Mouse (Mus musculus) embryonic facial prominence, embryonic 15.5 days (tissue): ENCODE data around the gene Mycbp2. TPM values are rescaled to one million over a fixed set of nuclear protein-coding genes. Genes with fewer than 3 reads are reported as not detected.

Source experiments
- ATAC-seq: fragments of 200-750 bp; cut with Nextera tagmentation; 2 replicates; pipeline ENCODE4 v1.8.0; 2017; ENCODE audit warnings: low read depth, moderate TSS enrichment; ENCODE audit not compliant: insufficient number of reproducible peaks, low FRiP score, low TSS enrichment
- H3K27ac ChIP-seq: fragments of 300-500 bp; sonication (generic); replicated peaks from 2 replicates; pipeline ENCODE4 v1.5.1; 2015; ENCODE audit warnings: mild to moderate bottlenecking, inconsistent platforms
- H3K27me3 ChIP-seq: fragments of 300-500 bp; sonication (generic); 2 replicates; pipeline ENCODE4 v1.6.1; 2015; ENCODE audit warnings: inconsistent platforms
- H3K36me3 ChIP-seq: fragments of 300-500 bp; sonication (generic); 2 replicates; pipeline ENCODE4 v1.6.1; 2015; ENCODE audit warnings: mild to moderate bottlenecking, inconsistent platforms
- H3K4me1 ChIP-seq: fragments of 300-500 bp; sonication (generic); 2 replicates; pipeline ENCODE4 v1.6.1; 2015; ENCODE audit warnings: inconsistent platforms
- H3K4me2 ChIP-seq: fragments of 300-500 bp; sonication (generic); replicated peaks from 2 replicates; pipeline ENCODE4 v1.6.1; 2015; ENCODE audit warnings: mild to moderate bottlenecking, inconsistent platforms
- H3K4me3 ChIP-seq: fragments of 300-500 bp; sonication (generic); replicated peaks from 2 replicates; pipeline ENCODE4 v1.5.1; 2015; ENCODE audit warnings: mild to moderate bottlenecking, inconsistent platforms
- H3K9ac ChIP-seq: fragments of 300-500 bp; sonication (generic); 2 replicates; pipeline ENCODE4 v1.6.1; 2015; ENCODE audit warnings: inconsistent platforms
- H3K9me3 ChIP-seq: fragments of 300-500 bp; sonication (generic); replicated peaks from 2 replicates; pipeline ENCODE4 v1.6.1; 2016; ENCODE audit warnings: inconsistent platforms
- WGBS: fragments of 180-500 bp; shearing (Covaris S2); methylation state at CpG from one replicate; pipeline ENCODE4 v1.1.7; 2015; 5-methylcytosine and 5-hydroxymethylcytosine counted together
- polyA plus RNA-seq: library from polyadenylated mRNA; unstranded; fragments of >200 nt; fragmentation: Nextera tagmentation; extraction: Ambion mirVana; gene quantifications from 2 replicates; pipeline ENCODE4 v1.2.1, GENCODE M21; 2015

The Mycbp2 gene
- polyA plus RNA-seq, 1 experiment from 2014 or later: 23.6 TPM

DNA sequence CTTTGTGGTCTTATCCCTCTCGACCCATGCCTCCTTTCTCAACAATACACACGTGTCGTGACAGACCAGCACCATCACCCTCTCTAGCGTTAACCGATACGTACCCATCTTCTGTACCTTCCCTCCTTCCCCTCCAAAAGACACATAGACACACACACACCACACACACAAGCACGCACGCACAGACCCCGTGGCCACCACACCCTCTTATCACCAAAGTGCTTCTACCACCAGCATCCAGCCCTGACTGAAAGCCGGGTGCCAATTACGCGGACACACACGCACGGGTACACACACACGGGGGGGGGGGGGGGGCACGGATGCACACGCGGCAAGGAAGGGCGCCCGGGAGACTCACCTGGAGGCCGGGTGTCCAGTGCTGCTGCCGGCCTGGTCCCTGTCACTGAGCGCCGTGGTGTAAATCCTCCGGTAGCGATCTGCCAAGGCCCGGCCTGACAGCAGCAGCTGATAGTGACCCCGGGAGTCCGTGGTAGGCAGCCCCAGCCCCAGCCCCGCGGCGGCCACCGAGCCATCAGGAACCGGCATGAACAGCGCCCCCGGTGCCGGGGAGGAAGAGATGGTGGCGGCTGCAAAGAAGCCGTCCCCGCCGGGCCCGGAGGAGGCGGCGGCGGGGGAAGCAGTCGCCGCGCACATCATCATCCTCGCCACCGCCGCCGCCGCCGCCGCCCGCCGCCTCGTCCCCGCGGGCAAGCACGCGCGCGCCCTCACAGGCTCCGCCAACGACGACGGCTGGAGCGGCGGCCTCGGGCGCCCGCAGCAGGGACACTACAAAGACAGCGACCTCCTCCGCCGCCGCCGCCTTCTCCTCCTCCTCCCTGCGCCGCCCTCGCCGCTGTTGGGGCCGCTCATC is 521 bp downstream of the Mycbp2 start:
- WGBS: under 1% methylated on average over 57 of the region's 83 CpGs
- peak overlapping the region; percentile 75 for H3K4me2 ChIP-seq
- H3K4me1 ChIP-seq: 0 out of 2 replicates have a peak, but pooled peaks cover 14% of the 10 kb centered on the region
- H3K9ac ChIP-seq: peak overlapping the region; percentile 58
- H3K36me3 ChIP-seq: no peaks in the 10 kb centered on the region
- no peaks in the 10 kb centered on the region for H3K9me3 ChIP-seq
- peak overlapping the region; percentile 89 for H3K27ac ChIP-seq
- no peaks in the 10 kb centered on the region for H3K27me3 ChIP-seq
- ATAC-seq: peak; percentile 55
- peak overlapping the region; percentile 70 for H3K4me3 ChIP-seq

DNA sequence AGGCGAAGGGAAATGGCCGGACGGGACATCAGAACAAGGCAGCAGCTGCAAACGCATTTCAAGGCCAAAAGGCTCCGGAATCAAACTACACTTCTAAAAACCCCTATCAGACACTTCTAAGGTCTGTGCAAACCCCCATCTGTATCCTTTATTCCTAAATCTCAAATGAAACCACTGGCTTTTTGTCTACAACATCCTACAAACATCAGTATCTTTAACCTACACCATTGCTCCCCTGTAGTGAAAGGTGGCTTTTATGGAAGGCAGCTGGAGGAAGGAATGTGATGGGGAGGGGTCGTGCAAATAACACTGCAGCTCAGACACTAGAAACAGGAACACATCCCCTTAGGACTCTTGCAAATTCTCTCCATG is 1.1 kb downstream of the Mycbp2 start:
- Histone ChIP-seq H3K4me3 (peak overlapping the region; percentile 70), H3K4me2 (peak overlapping the region; percentile 75), H3K36me3 (no peaks in the 10 kb centered on the region), H3K27ac (no peak overlapping the region), H3K9ac (peak overlapping the region; percentile 58), H3K9me3 (no peaks in the 10 kb centered on the region), H3K4me1 (0 out of 2 replicates have a peak, but pooled peaks cover 14% of the 10 kb centered on the region), H3K27me3 (no peaks in the 10 kb centered on the region)
- 9% methylated on average over 6 of the region's 6 CpGs for WGBS
- no peak for ATAC-seq

DNA sequence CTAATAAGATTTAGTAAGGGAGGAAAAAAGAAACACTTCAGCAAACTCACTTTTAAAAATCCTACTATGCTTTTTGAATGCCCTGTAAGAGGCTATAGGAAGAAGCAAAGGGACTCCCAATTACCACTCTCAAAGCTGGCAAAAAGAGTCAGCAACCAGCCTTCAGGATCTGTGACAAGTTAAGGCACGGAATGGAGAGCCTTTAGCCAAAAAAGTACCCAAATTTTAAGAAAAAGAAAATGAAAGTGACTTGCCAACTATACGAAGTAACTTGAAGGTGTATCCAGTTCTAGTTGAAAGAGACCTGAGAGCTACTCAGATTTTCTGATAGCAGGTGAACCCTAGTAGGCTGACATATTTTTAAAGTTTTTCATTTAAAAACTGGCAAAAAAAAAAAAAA is 1.6 kb downstream of the Mycbp2 start:
- Histone ChIP-seq H3K4me3 (peak overlapping the region; percentile 70), H3K27me3 (no peaks in the 10 kb centered on the region), H3K27ac (no peak overlapping the region), H3K4me1 (0 out of 2 replicates have a peak, but pooled peaks cover 11% of the 10 kb centered on the region), H3K9me3 (no peaks in the 10 kb centered on the region), H3K4me2 (peak overlapping the region; percentile 75), H3K36me3 (no peaks in the 10 kb centered on the region), H3K9ac (no peak overlapping the region)
- no peak for ATAC-seq
- 36% methylated on average over 2 of the region's 2 CpGs for WGBS

DNA sequence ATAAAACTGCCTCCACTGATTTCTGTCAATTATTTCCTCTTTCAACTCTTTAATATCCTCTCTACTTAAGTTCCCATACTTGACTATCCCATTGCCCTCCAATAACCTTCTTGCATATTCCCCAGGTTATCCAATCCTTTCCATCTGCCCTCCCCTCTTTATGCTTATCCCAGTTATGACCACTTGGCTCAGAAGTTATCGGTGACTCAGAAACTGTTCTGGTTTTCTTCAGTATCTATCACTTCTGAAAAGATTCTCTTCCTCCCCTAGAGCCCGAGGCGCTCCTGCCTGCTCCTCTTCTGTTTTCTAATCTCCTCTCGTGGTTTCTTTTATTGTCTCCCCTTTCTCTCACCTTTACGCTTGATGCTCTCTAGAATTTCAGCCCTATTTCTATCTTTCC is 2.8 kb downstream of the Mycbp2 start:
- Histone ChIP-seq H3K4me2 (no peak overlapping the region), H3K9ac (no peak overlapping the region), H3K4me1 (0 out of 2 replicates have a peak, but pooled peaks cover 9% of the 10 kb centered on the region), H3K4me3 (no peak overlapping the region), H3K36me3 (no peaks in the 10 kb centered on the region), H3K9me3 (no peaks in the 10 kb centered on the region), H3K27me3 (no peaks in the 10 kb centered on the region), H3K27ac (no peak overlapping the region)
- no peak for ATAC-seq
- WGBS: 59% methylated on average over 5 of the region's 5 CpGs

DNA sequence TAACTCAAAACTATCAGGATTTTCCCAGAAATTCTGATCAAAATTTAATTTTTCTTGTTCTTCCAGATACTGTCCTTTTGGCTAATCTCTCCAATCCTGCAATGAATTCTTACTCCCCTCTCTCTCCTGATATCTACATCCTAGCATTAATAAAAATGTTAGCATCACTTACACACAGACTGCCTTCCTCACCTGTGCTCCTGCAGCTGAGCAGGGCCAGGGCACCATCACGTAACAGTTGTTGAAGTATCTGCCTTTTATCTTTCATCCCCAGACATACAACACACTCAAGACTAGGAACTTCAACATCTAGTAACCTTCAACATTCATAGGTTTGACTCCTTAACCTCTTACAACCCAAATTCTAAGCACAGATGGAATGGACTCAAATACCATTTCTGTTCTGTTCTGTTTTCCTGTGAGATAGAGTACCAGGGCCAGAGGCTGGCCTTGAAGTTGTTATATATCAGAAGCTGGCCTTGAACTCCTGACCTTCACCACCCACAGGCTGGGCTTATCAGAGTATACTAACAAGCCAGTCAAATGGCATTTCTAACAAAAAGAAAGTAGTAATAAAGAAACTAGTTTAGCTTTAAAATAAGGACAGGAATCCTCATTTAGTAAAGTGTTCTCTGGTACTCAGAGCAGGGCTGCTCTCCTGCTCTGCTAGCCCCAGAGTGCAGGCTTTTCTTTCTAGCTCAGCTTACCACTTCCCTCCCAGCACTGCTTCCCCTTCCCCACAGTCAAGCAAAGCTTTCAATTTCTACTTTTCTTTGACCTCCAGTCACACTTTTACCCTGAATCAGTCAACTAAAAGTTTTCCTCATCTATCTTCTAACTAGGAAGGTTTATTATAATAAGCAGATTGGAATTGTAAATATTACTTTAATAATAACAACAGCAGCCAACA is 5.0 kb downstream of the Mycbp2 start:
- no peak overlapping the region for H3K4me3 ChIP-seq
- H3K9me3 ChIP-seq: no peaks in the 10 kb centered on the region
- H3K27me3 ChIP-seq: no peaks in the 10 kb centered on the region
- H3K4me1 ChIP-seq: 0 out of 2 replicates have a peak, but pooled peaks cover 6% of the 10 kb centered on the region
- no peaks in the 10 kb centered on the region for H3K36me3 ChIP-seq
- no peak for ATAC-seq
- no peak overlapping the region for H3K9ac ChIP-seq
- WGBS: 67% methylated on average over 1 of the region's 1 CpGs
- no peak overlapping the region for H3K4me2 ChIP-seq
- no peak overlapping the region for H3K27ac ChIP-seq

DNA sequence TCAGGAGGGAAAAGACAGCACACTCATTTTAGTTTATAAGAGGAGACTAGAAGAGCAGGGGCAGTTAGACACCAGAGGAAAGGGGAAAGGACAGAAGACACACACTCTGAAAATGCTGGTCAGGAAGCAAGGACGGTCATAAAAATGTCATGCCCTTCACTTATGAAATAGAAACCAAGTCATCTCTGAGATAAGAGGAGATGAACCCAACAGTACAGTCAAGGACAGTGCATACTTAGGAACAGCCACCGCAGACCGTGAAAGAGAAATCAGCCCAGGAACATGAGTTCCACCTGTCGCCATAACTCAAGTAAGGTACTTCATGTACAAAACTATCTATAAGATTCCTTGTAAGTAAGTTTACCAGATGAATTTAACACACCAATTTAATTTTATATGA is 33.7 kb downstream of the Mycbp2 start:
- Histone ChIP-seq H3K4me3 (no peak overlapping the region), H3K27ac (no peak overlapping the region), H3K36me3 (peaks cover 23% of the 10 kb centered on the region), H3K27me3 (no peaks in the 10 kb centered on the region), H3K9me3 (no peaks in the 10 kb centered on the region), H3K4me1 (no peaks in the 10 kb centered on the region), H3K9ac (no peak overlapping the region), H3K4me2 (no peak overlapping the region)
- ATAC-seq: no peak
- WGBS: 92% methylated on average over 4 of the region's 4 CpGs

DNA sequence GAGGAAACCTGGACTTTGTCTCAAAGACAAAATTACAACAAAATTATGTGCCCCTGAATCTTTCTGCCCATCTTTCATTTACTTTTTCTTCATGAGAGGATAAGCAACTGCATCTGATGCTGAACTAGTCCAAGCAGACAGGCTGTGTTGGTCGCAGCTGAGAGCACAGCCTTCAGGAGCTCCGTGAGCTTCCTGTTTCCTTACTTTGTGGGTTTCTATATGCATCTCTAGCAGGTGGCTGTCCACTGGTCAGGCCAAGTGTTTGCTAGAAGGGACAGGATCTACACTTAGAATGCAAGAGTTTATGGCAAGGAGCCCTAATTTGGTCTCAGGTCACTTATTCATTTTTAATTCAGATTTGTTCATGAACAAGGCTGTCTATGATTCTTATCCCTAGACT is 50.4 kb downstream of the Mycbp2 start:
- no peak overlapping the region for H3K4me3 ChIP-seq
- no peaks in the 10 kb centered on the region for H3K4me1 ChIP-seq
- H3K27me3 ChIP-seq: no peaks in the 10 kb centered on the region
- ATAC-seq: no peak
- H3K36me3 ChIP-seq: peaks cover 18% of the 10 kb centered on the region
- no peaks in the 10 kb centered on the region for H3K9me3 ChIP-seq
- 98% methylated on average over 2 of the region's 2 CpGs for WGBS
- no peak overlapping the region for H3K9ac ChIP-seq
- H3K27ac ChIP-seq: no peak overlapping the region
- H3K4me2 ChIP-seq: no peak overlapping the region

DNA sequence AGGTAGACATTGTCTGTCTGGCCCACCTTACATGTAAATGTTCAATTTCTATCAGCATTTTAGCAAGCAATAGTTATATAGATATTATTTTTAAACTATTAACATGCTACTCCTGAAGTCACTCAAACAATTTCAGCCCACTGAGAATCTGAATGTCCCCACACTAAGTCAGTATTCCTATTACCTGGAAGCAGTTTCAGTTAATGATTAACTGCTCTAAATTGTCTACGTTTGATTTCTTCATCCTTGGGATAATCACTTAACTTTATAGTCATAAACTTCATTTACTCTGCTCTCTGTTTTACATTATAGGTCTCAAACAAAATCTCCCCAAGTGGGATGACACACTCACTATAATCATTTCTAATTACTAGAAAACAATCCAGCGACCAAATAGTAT is 60.0 kb downstream of the Mycbp2 start:
- no peak for ATAC-seq
- Histone ChIP-seq H3K27me3 (no peaks in the 10 kb centered on the region), H3K27ac (no peak overlapping the region), H3K9ac (no peak overlapping the region), H3K36me3 (peaks cover 14% of the 10 kb centered on the region), H3K4me3 (no peak overlapping the region), H3K4me2 (no peak overlapping the region), H3K4me1 (no peaks in the 10 kb centered on the region), H3K9me3 (no peaks in the 10 kb centered on the region)
- WGBS: 75% methylated on average over 2 of the region's 2 CpGs

DNA sequence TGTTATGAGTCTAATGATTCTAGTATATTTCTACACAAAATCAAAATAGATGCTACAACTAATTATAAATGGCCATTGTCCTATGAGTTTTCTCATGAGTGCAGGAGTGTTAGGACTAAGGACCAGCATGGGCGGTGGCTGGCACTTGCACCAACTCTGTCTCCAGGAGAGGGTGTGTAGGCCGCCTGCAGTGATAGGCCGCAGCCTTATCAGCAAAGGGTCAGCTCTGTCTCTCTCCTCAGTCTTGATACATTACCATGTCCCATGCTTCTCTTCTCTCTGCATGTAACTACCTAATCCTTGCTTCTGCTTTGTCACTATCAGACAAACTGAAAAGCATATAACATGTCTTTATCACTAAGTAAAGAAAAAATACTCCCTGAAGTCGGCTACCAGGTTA is 69.9 kb downstream of the Mycbp2 start:
- H3K4me3 ChIP-seq: no peak overlapping the region
- H3K9me3 ChIP-seq: no peaks in the 10 kb centered on the region
- H3K9ac ChIP-seq: no peak overlapping the region
- ATAC-seq: no peak
- H3K4me2 ChIP-seq: no peak overlapping the region
- no peaks in the 10 kb centered on the region for H3K27me3 ChIP-seq
- H3K4me1 ChIP-seq: no peaks in the 10 kb centered on the region
- WGBS: 91% methylated on average over 4 of the region's 4 CpGs
- no peak overlapping the region for H3K27ac ChIP-seq
- H3K36me3 ChIP-seq: peaks cover 8% of the 10 kb centered on the region

DNA sequence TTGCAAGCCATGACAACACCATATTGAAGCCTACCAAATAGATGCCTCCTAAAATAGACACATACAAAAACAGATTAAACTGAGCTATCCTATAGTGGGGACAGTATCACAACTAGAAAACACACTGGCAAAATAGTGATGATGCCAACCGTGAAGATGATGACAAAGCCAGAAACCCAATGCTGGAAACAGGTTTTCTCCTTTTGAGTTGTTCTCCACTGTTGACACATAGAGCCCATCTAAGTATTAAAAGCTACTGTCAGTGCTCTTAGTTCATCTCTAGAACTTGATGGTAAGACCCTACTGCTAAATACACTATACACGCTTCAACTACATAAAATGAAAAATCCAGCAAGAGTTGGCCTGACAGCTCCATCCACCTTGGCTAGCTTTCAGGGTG is 86.2 kb downstream of the Mycbp2 start:
- Histone ChIP-seq H3K9ac (no peak overlapping the region), H3K9me3 (no peaks in the 10 kb centered on the region), H3K4me2 (no peak overlapping the region), H3K36me3 (peaks cover 12% of the 10 kb centered on the region), H3K4me3 (no peak overlapping the region), H3K27me3 (no peaks in the 10 kb centered on the region), H3K27ac (no peak overlapping the region), H3K4me1 (no peaks in the 10 kb centered on the region)
- ATAC-seq: no peak
- WGBS: 95% methylated on average over 2 of the region's 2 CpGs

DNA sequence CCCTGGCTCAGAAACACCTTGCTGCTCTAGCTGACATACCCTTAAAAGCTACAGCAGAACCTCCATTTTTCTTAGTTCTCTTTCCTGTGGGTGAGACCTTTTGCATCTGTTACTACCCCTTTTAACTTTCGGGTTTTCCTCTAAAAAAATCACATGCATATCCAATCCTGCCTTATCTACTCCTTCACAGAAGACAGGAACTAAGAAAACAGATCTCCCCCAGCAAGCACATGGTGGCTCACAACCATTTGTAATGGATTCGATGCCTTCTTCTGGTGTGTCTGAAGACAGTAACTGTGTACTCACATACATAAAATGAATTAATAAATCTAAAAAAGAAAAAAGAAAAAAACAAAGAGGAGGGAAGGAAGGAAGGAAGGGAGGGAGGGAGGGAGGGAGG is 87.9 kb downstream of the Mycbp2 start:
- Histone ChIP-seq H3K4me1 (no peaks in the 10 kb centered on the region), H3K27ac (no peak overlapping the region), H3K9me3 (no peaks in the 10 kb centered on the region), H3K9ac (no peak overlapping the region), H3K27me3 (no peaks in the 10 kb centered on the region), H3K4me3 (no peak overlapping the region), H3K4me2 (no peak overlapping the region), H3K36me3 (peaks cover 12% of the 10 kb centered on the region)
- no peak for ATAC-seq
- 83% methylated on average over 2 of the region's 2 CpGs for WGBS
